Mouse (Mus musculus): ENCODE measurements at regions not wholly inside any gene's neighbourhood (a gene's known extent, or its start where the extent isn't known, plus 50 kb on each side); places are given as distances from the start of the nearest gene placed in this dataset.

GRCm38 (mm10) chr14:106924026-106924425 is 818.0 kb downstream of the Trim52 start:
- Histone ChIP-seq H3K36me3 (ENCODE audit: insufficient read depth, low read length) (no peaks in the 10 kb centered on the region), H3K27me3 (ENCODE audit: insufficient read depth, low read length) (no peaks in the 10 kb centered on the region), H3K4me3 (replicated peaks; ENCODE audit: low read length) (no peak overlapping the region), H3K4me1 (replicated peaks; ENCODE audit: low read depth, low read length) (no peaks in the 10 kb centered on the region), H3K9me3 (ENCODE audit: low read length) (no peaks in the 10 kb centered on the region)
- TF ChIP-seq POU5F1 (IDR thresholded peaks at IDR 0.05; ENCODE audit: borderline replicate concordance, low read length): no peak
- TF ChIP-seq NANOG (IDR thresholded peaks at IDR 0.05; ENCODE audit: borderline replicate concordance, low read length): no peak
- no peak for TF ChIP-seq CTCF (conservative IDR thresholded peaks at IDR 0.05; ENCODE audit: low read length)

DNA sequence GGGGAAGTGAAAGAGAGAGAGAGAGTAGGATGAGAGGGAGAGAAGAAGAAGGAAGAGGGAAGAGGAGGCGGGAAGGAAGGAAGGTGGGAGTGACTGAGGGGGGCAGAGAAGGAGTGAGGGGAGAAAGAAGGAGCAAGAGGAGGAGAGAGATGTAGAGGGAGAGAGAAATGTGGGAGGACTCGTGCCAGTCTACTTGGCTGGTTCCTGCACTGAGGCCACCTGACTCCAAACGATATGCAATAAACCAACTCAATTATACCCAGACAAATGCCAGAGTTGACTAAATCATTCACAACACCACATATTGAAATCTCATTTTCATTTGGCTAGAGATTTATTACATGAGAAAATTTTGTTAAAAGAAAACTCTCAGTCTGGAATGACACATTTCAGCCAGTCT is 818.4 kb downstream of the Trim52 start:
- no peak for TF ChIP-seq POU5F1 (IDR thresholded peaks at IDR 0.05; ENCODE audit: borderline replicate concordance, low read length)
- no peak for TF ChIP-seq CTCF (conservative IDR thresholded peaks at IDR 0.05; ENCODE audit: low read length)
- no peak for TF ChIP-seq NANOG (IDR thresholded peaks at IDR 0.05; ENCODE audit: borderline replicate concordance, low read length)
- Histone ChIP-seq H3K4me1 (replicated peaks; ENCODE audit: low read depth, low read length) (no peaks in the 10 kb centered on the region), H3K9me3 (ENCODE audit: low read length) (no peaks in the 10 kb centered on the region), H3K27me3 (ENCODE audit: insufficient read depth, low read length) (no peaks in the 10 kb centered on the region), H3K36me3 (ENCODE audit: insufficient read depth, low read length) (no peaks in the 10 kb centered on the region), H3K4me3 (replicated peaks; ENCODE audit: low read length) (no peak overlapping the region)

- TF ChIP-seq NANOG (IDR thresholded peaks at IDR 0.05; ENCODE audit: borderline replicate concordance, low read length) (no peak), CTCF (conservative IDR thresholded peaks at IDR 0.05; ENCODE audit: low read length) (no peak)
- Histone ChIP-seq H3K27me3 (ENCODE audit: insufficient read depth, low read length) (no peaks in the 10 kb centered on the region), H3K4me1 (replicated peaks; ENCODE audit: low read depth, low read length) (peaks cover 3% of the 10 kb centered on the region; the same call in 1 of the 2 replicates), H3K9me3 (ENCODE audit: low read length) (no peaks in the 10 kb centered on the region), H3K36me3 (ENCODE audit: insufficient read depth, low read length) (no peaks in the 10 kb centered on the region), H3K4me3 (replicated peaks; ENCODE audit: low read length) (no peak overlapping the region)
Measured at GRCm38 (mm10) chr14:106945261-106945660, 839.3 kb downstream of the Trim52 start.

- no peaks in the 10 kb centered on the region for H3K27me3 ChIP-seq (ENCODE audit: insufficient read depth, low read length)
- no peak for TF ChIP-seq CTCF (conservative IDR thresholded peaks at IDR 0.05; ENCODE audit: low read length)
- TF ChIP-seq POU5F1 (IDR thresholded peaks at IDR 0.05; ENCODE audit: borderline replicate concordance, low read length): no peak
- no peak for TF ChIP-seq NANOG (IDR thresholded peaks at IDR 0.05; ENCODE audit: borderline replicate concordance, low read length)
- H3K36me3 ChIP-seq (ENCODE audit: insufficient read depth, low read length): no peaks in the 10 kb centered on the region
- H3K4me1 ChIP-seq (replicated peaks; ENCODE audit: low read depth, low read length): 0 out of 2 replicates have a peak, but pooled peaks cover 5% of the 10 kb centered on the region
- H3K9me3 ChIP-seq (ENCODE audit: low read length): no peaks in the 10 kb centered on the region
- H3K4me3 ChIP-seq (replicated peaks; ENCODE audit: low read length): no peak overlapping the region
Measured at GRCm38 (mm10) chr14:106977958-106978357, 872.0 kb downstream of the Trim52 start.

DNA sequence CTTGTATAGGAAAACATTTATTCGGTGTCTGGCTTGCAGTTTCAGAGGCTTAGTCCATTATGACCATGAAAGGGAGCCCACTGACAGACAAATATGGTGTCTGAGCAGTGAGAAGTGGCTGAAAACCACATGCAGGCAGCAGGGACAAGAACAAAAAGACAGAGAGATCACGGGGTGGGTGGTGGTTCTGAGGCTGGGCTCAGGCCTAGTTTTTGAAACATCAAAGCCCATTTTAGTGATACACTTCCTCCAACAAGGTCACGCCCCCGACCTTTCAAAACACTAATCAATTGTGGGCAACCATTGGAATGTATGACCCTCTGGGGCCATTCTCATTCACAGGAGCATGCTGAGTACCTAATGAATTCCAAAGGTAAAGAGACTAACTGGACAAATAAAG is 874.8 kb downstream of the Trim52 start:
- Histone ChIP-seq H3K36me3 (ENCODE audit: insufficient read depth, low read length) (no peaks in the 10 kb centered on the region), H3K4me3 (replicated peaks; ENCODE audit: low read length) (no peak overlapping the region), H3K9me3 (ENCODE audit: low read length) (no peaks in the 10 kb centered on the region), H3K27me3 (ENCODE audit: insufficient read depth, low read length) (no peaks in the 10 kb centered on the region), H3K4me1 (replicated peaks; ENCODE audit: low read depth, low read length) (0 out of 2 replicates have a peak, but pooled peaks cover 5% of the 10 kb centered on the region)
- TF ChIP-seq POU5F1 (IDR thresholded peaks at IDR 0.05; ENCODE audit: borderline replicate concordance, low read length) (no peak), CTCF (conservative IDR thresholded peaks at IDR 0.05; ENCODE audit: low read length) (no peak), NANOG (IDR thresholded peaks at IDR 0.05; ENCODE audit: borderline replicate concordance, low read length) (peak; percentile 55; the same call in 1 of the 2 replicates)

DNA sequence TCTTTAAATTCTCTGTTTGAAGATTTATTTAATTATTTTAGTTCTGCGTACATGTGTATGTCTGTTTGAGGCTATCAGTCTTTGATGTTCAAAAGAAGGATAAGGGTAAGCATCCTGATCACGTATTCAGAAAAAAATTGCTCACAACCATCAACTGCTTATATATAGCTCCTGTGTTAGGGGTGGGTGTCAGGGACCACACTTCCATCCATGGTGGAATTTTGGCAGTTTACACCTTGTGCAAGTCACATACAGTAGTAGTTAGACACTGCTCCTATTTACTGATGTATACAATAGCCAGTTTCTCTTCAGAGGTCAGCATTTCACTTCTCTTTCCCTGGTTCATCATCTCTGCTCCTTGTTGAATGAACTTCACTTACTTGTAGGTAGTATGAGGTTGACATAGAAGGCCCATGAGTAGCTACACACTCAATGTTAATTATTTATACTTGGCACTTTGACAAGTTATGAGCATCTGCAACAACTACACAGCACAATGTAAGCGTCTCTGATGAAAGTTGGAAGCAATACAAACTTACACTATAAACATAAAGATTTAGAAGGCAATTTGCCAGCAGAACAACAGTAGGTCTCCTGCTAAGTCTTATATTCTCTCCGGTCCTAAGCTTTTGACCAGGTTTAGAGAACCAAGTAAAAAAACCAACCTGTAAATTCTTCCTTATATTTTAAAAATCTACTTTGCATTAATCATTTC is 891.7 kb downstream of the Trim52 start:
- TF ChIP-seq CTCF (conservative IDR thresholded peaks at IDR 0.05; ENCODE audit: low read length) (no peak), POU5F1 (IDR thresholded peaks at IDR 0.05; ENCODE audit: borderline replicate concordance, low read length) (no peak), NANOG (IDR thresholded peaks at IDR 0.05; ENCODE audit: borderline replicate concordance, low read length) (no peak)
- Histone ChIP-seq H3K9me3 (ENCODE audit: low read length) (no peaks in the 10 kb centered on the region), H3K4me3 (replicated peaks; ENCODE audit: low read length) (no peak overlapping the region), H3K27me3 (ENCODE audit: insufficient read depth, low read length) (no peaks in the 10 kb centered on the region), H3K4me1 (replicated peaks; ENCODE audit: low read depth, low read length) (no peaks in the 10 kb centered on the region), H3K36me3 (ENCODE audit: insufficient read depth, low read length) (no peaks in the 10 kb centered on the region)

DNA sequence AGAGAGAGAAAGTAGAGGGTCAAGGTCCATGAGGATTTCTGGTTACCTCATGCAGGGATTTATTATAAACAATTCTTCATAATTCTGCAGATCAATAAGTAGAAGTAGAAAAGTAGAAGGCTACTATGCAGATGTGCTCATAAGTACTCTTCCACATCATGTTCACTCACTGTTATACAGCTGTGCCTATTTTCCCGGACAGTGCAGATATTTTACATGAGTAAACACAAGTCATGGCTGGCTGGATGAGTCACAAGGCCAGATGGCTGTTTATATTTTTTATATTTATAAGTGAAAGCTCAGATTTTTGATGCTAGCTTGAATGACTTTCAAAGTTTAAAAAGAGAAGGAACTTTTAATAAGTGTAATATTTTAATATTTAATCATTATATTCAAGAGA is 899.0 kb downstream of the Trim52 start:
- no peak overlapping the region for H3K4me3 ChIP-seq (replicated peaks; ENCODE audit: low read length)
- no peak for TF ChIP-seq CTCF (conservative IDR thresholded peaks at IDR 0.05; ENCODE audit: low read length)
- no peak for TF ChIP-seq POU5F1 (IDR thresholded peaks at IDR 0.05; ENCODE audit: borderline replicate concordance, low read length)
- TF ChIP-seq NANOG (IDR thresholded peaks at IDR 0.05; ENCODE audit: borderline replicate concordance, low read length): no peak
- no peaks in the 10 kb centered on the region for H3K9me3 ChIP-seq (ENCODE audit: low read length)

DNA sequence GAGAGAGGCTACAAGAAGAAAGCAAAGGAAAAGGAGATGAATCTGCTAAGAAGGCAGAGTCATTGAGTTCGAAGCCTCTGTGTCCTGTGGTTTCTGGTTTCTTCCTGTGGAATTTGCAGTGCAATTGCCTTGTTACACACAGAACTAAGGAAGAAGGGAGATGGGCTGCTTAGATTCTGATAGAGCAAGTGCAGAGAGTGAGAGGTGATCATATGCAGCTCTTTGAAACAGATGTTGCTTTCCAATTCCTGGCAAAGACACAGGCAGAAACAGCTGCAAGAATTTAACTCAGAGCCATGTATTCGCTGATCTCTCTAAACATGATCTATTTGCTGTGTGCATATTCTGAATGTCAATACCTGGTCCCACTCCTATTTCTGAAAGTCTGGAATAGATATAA is 903.6 kb downstream of the Trim52 start:
- TF ChIP-seq POU5F1 (IDR thresholded peaks at IDR 0.05; ENCODE audit: borderline replicate concordance, low read length): no peak
- no peak for TF ChIP-seq NANOG (IDR thresholded peaks at IDR 0.05; ENCODE audit: borderline replicate concordance, low read length)
- TF ChIP-seq CTCF (conservative IDR thresholded peaks at IDR 0.05; ENCODE audit: low read length): no peak
- Histone ChIP-seq H3K4me1 (replicated peaks; ENCODE audit: low read depth, low read length) (no peaks in the 10 kb centered on the region), H3K4me3 (replicated peaks; ENCODE audit: low read length) (no peak overlapping the region), H3K36me3 (ENCODE audit: insufficient read depth, low read length) (no peaks in the 10 kb centered on the region), H3K9me3 (ENCODE audit: low read length) (no peaks in the 10 kb centered on the region), H3K27me3 (ENCODE audit: insufficient read depth, low read length) (no peaks in the 10 kb centered on the region)

More for the DNA sequence above, 899.0 kb downstream of the Trim52 start:
- no peaks in the 10 kb centered on the region for H3K4me1 ChIP-seq (replicated peaks; ENCODE audit: low read depth, low read length)
- H3K27me3 ChIP-seq (ENCODE audit: insufficient read depth, low read length): no peaks in the 10 kb centered on the region
- no peaks in the 10 kb centered on the region for H3K36me3 ChIP-seq (ENCODE audit: insufficient read depth, low read length)

DNA sequence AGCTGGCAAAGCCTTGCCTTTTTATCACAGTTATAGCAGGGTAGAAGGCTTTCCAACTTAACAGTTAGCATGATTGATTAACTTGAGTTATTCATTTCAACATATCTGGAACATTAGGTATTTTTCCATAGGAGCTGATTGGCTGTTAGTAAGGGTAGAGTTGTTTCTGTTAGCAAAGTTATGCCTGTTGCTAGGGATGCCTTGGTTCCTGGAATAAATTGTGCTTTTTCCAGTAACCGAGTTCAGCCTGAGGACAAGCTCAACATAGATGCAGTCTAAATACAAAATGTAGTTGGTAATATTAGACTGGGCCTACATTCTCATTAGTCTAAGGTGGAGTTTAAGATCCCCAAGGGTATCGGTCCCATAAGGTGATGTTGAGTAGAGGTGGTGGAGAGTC is 927.8 kb downstream of the Trim52 start:
- H3K36me3 ChIP-seq (ENCODE audit: insufficient read depth, low read length): no peaks in the 10 kb centered on the region
- no peaks in the 10 kb centered on the region for H3K27me3 ChIP-seq (ENCODE audit: insufficient read depth, low read length)
- H3K9me3 ChIP-seq (ENCODE audit: low read length): peaks cover 2% of the 10 kb centered on the region; the same call in 1 of the 2 replicates
- no peak overlapping the region for H3K4me3 ChIP-seq (replicated peaks; ENCODE audit: low read length)
- no peaks in the 10 kb centered on the region for H3K4me1 ChIP-seq (replicated peaks; ENCODE audit: low read depth, low read length)
- TF ChIP-seq POU5F1 (IDR thresholded peaks at IDR 0.05; ENCODE audit: borderline replicate concordance, low read length) (no peak), NANOG (IDR thresholded peaks at IDR 0.05; ENCODE audit: borderline replicate concordance, low read length) (no peak), CTCF (conservative IDR thresholded peaks at IDR 0.05; ENCODE audit: low read length) (no peak)

Measured in E14TG2a.4 (cell line).